Mouse (Mus musculus) midbrain, embryonic 13.5 days (tissue): ENCODE measurements at regions not wholly inside any gene's neighbourhood (a gene's known extent, or its start where the extent isn't known, plus 50 kb on each side); places are given as distances from the start of the nearest gene placed in this dataset.

Experiments used
- ATAC-seq: fragments of 200-750 bp; cut with Nextera tagmentation; 2 replicates; pipeline ENCODE4 v1.8.0; 2017; ENCODE audit warnings: mild to moderate bottlenecking, moderate TSS enrichment, moderate library complexity
- H3K27ac ChIP-seq: fragments of 300-500 bp; sonication (generic); 2 replicates; pipeline ENCODE4 v1.5.1; 2015; ENCODE audit warnings: inconsistent platforms, mild to moderate bottlenecking, moderate library complexity
- H3K27me3 ChIP-seq: fragments of 300-500 bp; sonication (generic); 2 replicates; pipeline ENCODE4 v1.6.1; 2015; ENCODE audit warnings: mild to moderate bottlenecking, inconsistent platforms
- H3K36me3 ChIP-seq: fragments of 300-500 bp; sonication (generic); 2 replicates; pipeline ENCODE4 v1.6.1; 2015; ENCODE audit warnings: mild to moderate bottlenecking, inconsistent platforms
- H3K4me1 ChIP-seq: fragments of 300-500 bp; sonication (generic); replicated peaks from 2 replicates; pipeline ENCODE4 v1.6.1; 2015; ENCODE audit warnings: inconsistent platforms
- H3K4me2 ChIP-seq: fragments of 300-500 bp; sonication (generic); replicated peaks from 2 replicates; pipeline ENCODE4 v1.6.1; 2015; ENCODE audit warnings: moderate library complexity, mild to moderate bottlenecking, inconsistent platforms
- H3K4me3 ChIP-seq: fragments of 300-500 bp; sonication (generic); replicated peaks from 2 replicates; pipeline ENCODE4 v1.5.1; 2015; ENCODE audit warnings: mild to moderate bottlenecking, inconsistent platforms
- H3K9ac ChIP-seq: fragments of 300-500 bp; sonication (generic); replicated peaks from 2 replicates; pipeline ENCODE4 v1.6.1; 2015; ENCODE audit warnings: mild to moderate bottlenecking, inconsistent platforms
- H3K9me3 ChIP-seq: fragments of 300-500 bp; sonication (generic); 2 replicates; pipeline ENCODE4 v1.6.1; 2016; ENCODE audit warnings: mild to moderate bottlenecking, inconsistent platforms
- WGBS: fragments of 180-500 bp; shearing (Covaris S2); methylation state at CpG from one replicate; pipeline ENCODE4 v1.1.7; 2015; 5-methylcytosine and 5-hydroxymethylcytosine counted together

- H3K27ac ChIP-seq = peak overlapping the region; percentile 71; the same call in 1 of the 2 replicates
- H3K9ac ChIP-seq = no peak overlapping the region
- H3K9me3 ChIP-seq = peaks cover 4% of the 10 kb centered on the region; the same call in 1 of the 2 replicates
- no peak overlapping the region for H3K4me2 ChIP-seq
- 37% methylated on average over 5 of the region's 5 CpGs for WGBS
- no peaks in the 10 kb centered on the region for H3K36me3 ChIP-seq
- H3K4me1 ChIP-seq = peaks cover 20% of the 10 kb centered on the region
- no peak overlapping the region for H3K4me3 ChIP-seq
- ATAC-seq = no peak
- no peaks in the 10 kb centered on the region for H3K27me3 ChIP-seq
Observed at GRCm38 (mm10) chr12:79878766-79879092, 234.1 kb downstream of the Zfp36l1 start.

GRCm38 (mm10) chr12:79878163-79878562, 234.7 kb downstream of the Zfp36l1 start:
- Histone ChIP-seq H3K27ac (no peak overlapping the region), H3K9ac (no peak overlapping the region), H3K36me3 (no peaks in the 10 kb centered on the region), H3K27me3 (no peaks in the 10 kb centered on the region), H3K4me2 (no peak overlapping the region), H3K4me3 (no peak overlapping the region), H3K9me3 (peaks cover 4% of the 10 kb centered on the region; the same call in 1 of the 2 replicates), H3K4me1 (peaks cover 20% of the 10 kb centered on the region)
- 90% methylated on average over 3 of the region's 3 CpGs for WGBS
- ATAC-seq = no peak

- Histone ChIP-seq H3K27me3 (no peaks in the 10 kb centered on the region), H3K4me1 (peaks cover 9% of the 10 kb centered on the region), H3K36me3 (no peaks in the 10 kb centered on the region), H3K27ac (no peak overlapping the region), H3K4me2 (no peak overlapping the region), H3K4me3 (no peak overlapping the region), H3K9me3 (peaks cover 4% of the 10 kb centered on the region; the same call in 1 of the 2 replicates), H3K9ac (no peak overlapping the region)
- WGBS = 79% methylated on average over 2 of the region's 2 CpGs
- no peak for ATAC-seq
Observed at GRCm38 (mm10) chr12:79874333-79874732, 238.5 kb downstream of the Zfp36l1 start.

GRCm38 (mm10) chr12:79865179-79865552, 247.6 kb downstream of the Zfp36l1 start:
- Histone ChIP-seq H3K4me1 (peaks cover 8% of the 10 kb centered on the region), H3K27me3 (no peaks in the 10 kb centered on the region), H3K9me3 (peaks cover 3% of the 10 kb centered on the region; the same call in 1 of the 2 replicates), H3K36me3 (no peaks in the 10 kb centered on the region), H3K9ac (no peak overlapping the region), H3K4me2 (no peak overlapping the region), H3K27ac (no peak overlapping the region), H3K4me3 (no peak overlapping the region)
- 71% methylated on average over 6 of the region's 6 CpGs for WGBS
- ATAC-seq = no peak

- Histone ChIP-seq H3K36me3 (no peaks in the 10 kb centered on the region), H3K4me2 (no peak overlapping the region), H3K27ac (no peak overlapping the region), H3K27me3 (no peaks in the 10 kb centered on the region), H3K9me3 (peaks cover 3% of the 10 kb centered on the region; the same call in 1 of the 2 replicates), H3K9ac (no peak overlapping the region), H3K4me1 (peaks cover 14% of the 10 kb centered on the region), H3K4me3 (no peak overlapping the region)
- 82% methylated on average over 20 of the region's 20 CpGs for WGBS
- no peak for ATAC-seq
Observed at GRCm38 (mm10) chr12:79864346-79865178, 248.3 kb downstream of the Zfp36l1 start.
